Mouse (Mus musculus) erythroblast, embryonic 14.5 days (primary cell): ENCODE results near the gene Dnaja4. TPM values are rescaled to one million over a fixed set of nuclear protein-coding genes. Genes with fewer than 3 reads are reported as not detected.

ENCODE experiments used
- H3K27me3 ChIP-seq: 2 replicates; pipeline ENCODE4 v1.6.1; 2012; ENCODE audit warnings: inconsistent platforms; ENCODE audit not compliant: control insufficient read depth
- H3K36me3 ChIP-seq: 2 replicates; pipeline ENCODE4 v1.6.1; 2012; ENCODE audit warnings: mild to moderate bottlenecking, inconsistent platforms; ENCODE audit not compliant: control insufficient read depth
- H3K4me1 ChIP-seq: 2 replicates; pipeline ENCODE4 v1.6.1; 2012; ENCODE audit warnings: inconsistent platforms; ENCODE audit not compliant: control insufficient read depth
- H3K4me3 ChIP-seq: replicated peaks from 2 replicates; pipeline ENCODE3; 2012; ENCODE audit warnings: moderate library complexity, mild to moderate bottlenecking, inconsistent platforms
- H3K9me3 ChIP-seq: 2 replicates; pipeline ENCODE4 v1.6.1; 2012; ENCODE audit warnings: low read length, inconsistent platforms, mixed read lengths; ENCODE audit not compliant: control insufficient read depth
- GATA1 ChIP-seq: IDR thresholded peaks from 2 replicates; pipeline ENCODE4 v1.6.1; 2012; ENCODE audit warnings: low read length, inconsistent platforms, mixed read lengths
- TAL1 ChIP-seq: IDR thresholded peaks from 3 replicates; pipeline ENCODE4 v1.6.1; 2012; ENCODE audit warnings: low read length, inconsistent platforms, mixed read lengths
- polyA plus RNA-seq: library from polyadenylated mRNA; stranded (reverse); fragments of >175 nt; gene quantifications from 2 replicates; pipeline ENCODE4 v1.2.3, GENCODE M21; 2012

Dnaja4 gene
- polyA plus RNA-seq, 1 experiment, result 8.4 TPM

GRCm38 (mm10) chr9:54715776-54716175, 17.1 kb downstream of the Dnaja4 start:
- Histone ChIP-seq H3K36me3 (peaks cover 100% of the 10 kb centered on the region), H3K4me1 (no peaks in the 10 kb centered on the region), H3K4me3 (no peak overlapping the region), H3K27me3 (no peaks in the 10 kb centered on the region), H3K9me3 (no peaks in the 10 kb centered on the region)
- no peak for TF ChIP-seq GATA1
- no peak for TF ChIP-seq TAL1

GRCm38 (mm10) chr9:54717527-54717926, 18.9 kb downstream of the Dnaja4 start:
- no peaks in the 10 kb centered on the region for H3K9me3 ChIP-seq
- TF ChIP-seq GATA1, result no peak
- TF ChIP-seq TAL1, result no peak
- H3K36me3 ChIP-seq, result peaks cover 97% of the 10 kb centered on the region
- no peak overlapping the region for H3K4me3 ChIP-seq
- H3K27me3 ChIP-seq, result no peaks in the 10 kb centered on the region
- H3K4me1 ChIP-seq, result no peaks in the 10 kb centered on the region

- H3K36me3 ChIP-seq, result peaks cover 96% of the 10 kb centered on the region
- no peaks in the 10 kb centered on the region for H3K9me3 ChIP-seq
- H3K4me1 ChIP-seq, result no peaks in the 10 kb centered on the region
- no peak for TF ChIP-seq GATA1
- TF ChIP-seq TAL1, result no peak
- H3K4me3 ChIP-seq, result no peak overlapping the region
- H3K27me3 ChIP-seq, result no peaks in the 10 kb centered on the region
These were observed 23.5 kb downstream of the Dnaja4 start for GRCm38 (mm10) chr9:54722156-54722555.

GRCm38 (mm10) chr9:54722596-54722995, 23.9 kb downstream of the Dnaja4 start:
- no peak for TF ChIP-seq TAL1
- TF ChIP-seq GATA1, result no peak
- H3K9me3 ChIP-seq, result no peaks in the 10 kb centered on the region
- H3K36me3 ChIP-seq, result peaks cover 96% of the 10 kb centered on the region
- no peak overlapping the region for H3K4me3 ChIP-seq
- no peaks in the 10 kb centered on the region for H3K4me1 ChIP-seq
- no peaks in the 10 kb centered on the region for H3K27me3 ChIP-seq

- H3K4me1 ChIP-seq, result 0 out of 2 replicates have a peak, but pooled peaks cover 2% of the 10 kb centered on the region
- no peaks in the 10 kb centered on the region for H3K9me3 ChIP-seq
- H3K27me3 ChIP-seq, result no peaks in the 10 kb centered on the region
- TF ChIP-seq TAL1 (no peak), GATA1 (no peak)
- H3K36me3 ChIP-seq, result peaks cover 97% of the 10 kb centered on the region
- H3K4me3 ChIP-seq, result no peak overlapping the region
These were observed 27.6 kb downstream of the Dnaja4 start for GRCm38 (mm10) chr9:54726315-54726714.

- TF ChIP-seq GATA1, result no peak
- TF ChIP-seq TAL1, result no peak
- Histone ChIP-seq H3K4me3 (no peak overlapping the region), H3K9me3 (no peaks in the 10 kb centered on the region), H3K36me3 (peaks cover 43% of the 10 kb centered on the region), H3K27me3 (no peaks in the 10 kb centered on the region), H3K4me1 (peaks cover 36% of the 10 kb centered on the region)
These were observed 33.4 kb downstream of the Dnaja4 start for GRCm38 (mm10) chr9:54732122-54732521.

GRCm38 (mm10) chr9:54733921-54734638, 35.4 kb downstream of the Dnaja4 start, which contains the start of gene Wdr61:
TSS of gene Wdr61 (minus strand) at chr9:54734519.
- TF ChIP-seq GATA1, result no peak
- Histone ChIP-seq H3K4me3 (peak within 1 kb of the TSS; percentile 86), H3K27me3 (0 out of 2 replicates have a peak, but pooled peaks cover 2% of the 10 kb centered on the region), H3K4me1 (peaks cover 36% of the 10 kb centered on the region), H3K9me3 (no peaks in the 10 kb centered on the region), H3K36me3 (peaks cover 23% of the 10 kb centered on the region)

- H3K4me1 ChIP-seq, result peaks cover 36% of the 10 kb centered on the region
- TF ChIP-seq TAL1 (no peak), GATA1 (no peak)
- H3K27me3 ChIP-seq, result 0 out of 2 replicates have a peak, but pooled peaks cover 2% of the 10 kb centered on the region
- H3K4me3 ChIP-seq, result peak overlapping the region; percentile 86
- H3K9me3 ChIP-seq, result no peaks in the 10 kb centered on the region
- peaks cover 17% of the 10 kb centered on the region for H3K36me3 ChIP-seq
These were observed 36.1 kb downstream of the Dnaja4 start for GRCm38 (mm10) chr9:54734639-54735252.

- Histone ChIP-seq H3K9me3 (no peaks in the 10 kb centered on the region), H3K4me1 (peaks cover 34% of the 10 kb centered on the region), H3K27me3 (0 out of 2 replicates have a peak, but pooled peaks cover 2% of the 10 kb centered on the region), H3K4me3 (peak overlapping the region; percentile 32), H3K36me3 (peaks cover 3% of the 10 kb centered on the region)
- TF ChIP-seq TAL1, result no peak
- TF ChIP-seq GATA1, result no peak
These were observed 37.6 kb downstream of the Dnaja4 start for GRCm38 (mm10) chr9:54736284-54736701.
